Mouse (Mus musculus) heart, postnatal 4 days (tissue): Measurements from ENCODE around the gene Gm28363. TPM values are rescaled to one million over a fixed set of nuclear protein-coding genes. Genes with fewer than 3 reads are reported as not detected.
"Not testable (repeated sequence)": the region's sequence is repeated elsewhere in the genome, so short reads cannot be mapped to it uniquely, and the experiment has no call there.

Experiments
- DNase-seq: peaks from one replicate; pipeline ENCODE4 v3.0.0; 2021
- total RNA-seq, 2 experiments: library from RNA; stranded (reverse); gene quantifications; 2 replicates each; pipeline ENCODE4 v1.2.3; 2021

Gm28363 gene
- total RNA-seq = not detected

GRCm38 (mm10) chr1:117696831-117697230 is at the start of gene Gm28363:
Gene Gm28363, plus strand, starts transcription at chr1:117697131.
- DNase-seq = not testable (repeated sequence)

GRCm38 (mm10) chr1:117650236-117650635 is 46.7 kb upstream of the Gm28363 start:
- not testable (repeated sequence) for DNase-seq

Other genes with a start within 250 kb of the Gm28363 start
- gene B020011L13Rik, start 84.0 kb downstream of the Gm28363 start, total RNA-seq = not detected
- not detected for gene Gm28360, start 132.9 kb downstream of the Gm28363 start, total RNA-seq
- gene Gm28168, start 230.9 kb downstream of the Gm28363 start, total RNA-seq = not detected